Mouse (Mus musculus) Patski (cell line): ENCODE data around the gene Gtpbp1. TPM values are rescaled to one million over a fixed set of nuclear protein-coding genes. Genes with fewer than 3 reads are reported as not detected.

Experiments
- ATAC-seq: fragments of 100-300 bp; one replicate; pipeline ENCODE4 v1.8.0; 2021
- CTCF ChIA-PET: fragments of 350-600 bp; sonication (Branson Sonifier 250); formaldehyde crosslinking; loops from one replicate; lab custom pipeline; 2022; ENCODE audit warnings: inconsistent platforms; lab: Charles Lee
- POLR2A ChIA-PET: fragments of 350-600 bp; sonication (Branson Sonifier 250); formaldehyde crosslinking; loops from one replicate; lab custom pipeline; 2022; ENCODE audit warnings: antibody characterized with exemption, inconsistent platforms; lab: Charles Lee
- DNase-seq: peaks from one replicate; pipeline ENCODE4 v3.0.0-alpha.2; 2011; ENCODE audit warnings: low read depth, low spot score
- H3K27me3 ChIP-seq: fragments of 371-371 bp; one replicate; pipeline ENCODE4 v1.5.1; 2021
- CTCF ChIP-seq: fragments of 100-300 bp; IDR thresholded peaks from one replicate; pipeline ENCODE4 v1.5.1; 2021
- in situ Hi-C: fragments of 300-500 bp; cut with MboI; formaldehyde crosslinking; loops from 3 replicates; pipeline ENCODE4 v1.11.1; 2018; ENCODE audit warnings: low pct_unique_long_range_greater_than_20kb, mixed read lengths
- polyA plus RNA-seq: library from polyadenylated mRNA; unstranded; gene quantifications from one replicate; pipeline ENCODE4 v1.2.3, GENCODE M21; 2021

Gene Gtpbp1
- polyA plus RNA-seq, 1 experiment from 2014 or later = 33.4 TPM

DNA sequence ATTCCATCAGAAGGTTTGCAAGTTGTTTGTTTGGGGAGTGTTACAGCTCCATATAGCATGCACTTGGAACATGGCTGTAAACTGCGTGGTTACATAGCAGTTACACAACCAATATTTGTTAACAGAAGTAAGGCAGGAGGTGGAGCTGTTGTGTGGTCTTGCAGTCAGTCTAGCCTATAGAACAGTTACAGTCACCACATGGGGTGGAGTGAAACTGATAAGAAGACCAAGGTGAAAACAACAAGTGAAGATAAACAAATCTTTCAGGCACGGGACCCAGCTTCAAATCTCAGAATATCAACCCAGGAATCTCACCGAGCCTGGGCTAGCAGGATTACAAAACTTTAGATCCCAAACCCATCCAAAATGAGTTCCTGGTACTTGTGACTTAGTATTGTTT, 50.1 kb downstream of the Gtpbp1 start:
- H3K27me3 ChIP-seq = no peaks in the 10 kb centered on the region
- POLR2A ChIA-PET = interaction anchor here (1.2 kb wide), 1 partner anchor 62 kb away, joined by 3 read pairs; no protein-coding TSS in a partner anchor
- in situ Hi-C loops = loop anchor here (10.0 kb wide), 1 partner anchor 344 kb away; no protein-coding TSS in a partner anchor
- no peak for TF ChIP-seq CTCF
- DNase-seq = no peak
- no peak for ATAC-seq
- CTCF ChIA-PET = interaction anchor here (1.2 kb wide), 1 partner anchor 11 kb away, joined by 3 read pairs; no protein-coding TSS in a partner anchor

DNA sequence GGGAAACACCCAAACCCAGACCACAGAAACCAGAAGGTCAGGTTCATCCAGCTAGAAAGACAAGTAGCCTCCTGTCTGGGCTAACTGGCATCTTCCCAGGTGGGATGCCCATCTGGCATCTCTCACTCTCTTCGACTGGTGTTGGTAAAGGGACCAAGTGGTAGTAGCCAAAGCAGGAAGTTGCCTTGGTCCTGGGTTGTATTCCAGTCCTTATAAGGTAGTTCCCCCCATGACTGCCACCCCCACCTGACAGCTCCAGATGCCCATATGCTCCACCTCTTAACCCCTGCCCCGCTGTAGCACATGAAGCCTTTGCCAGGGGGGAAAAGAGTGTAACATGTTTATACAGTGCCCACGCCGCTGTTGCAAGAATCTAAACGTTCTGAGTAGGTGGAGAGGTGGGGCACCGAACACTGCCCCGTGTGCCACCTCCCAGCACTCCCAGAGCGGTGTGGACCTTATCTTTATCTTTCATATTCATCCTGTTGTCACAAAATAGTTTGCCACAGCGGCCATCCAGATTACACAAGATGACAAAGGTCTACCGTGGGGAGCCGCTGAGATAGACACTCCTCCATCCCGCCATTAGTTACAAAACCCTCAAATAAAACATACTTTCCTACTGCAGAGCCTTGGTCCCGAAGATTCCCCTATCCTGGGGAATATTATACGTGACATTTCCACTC, 50.7 kb downstream of the Gtpbp1 start:
- in situ Hi-C loops = loop anchor here (10.0 kb wide), 1 partner anchor 343 kb away; no protein-coding TSS in a partner anchor
- no peak for TF ChIP-seq CTCF
- ChIA-PET CTCF (no interaction called here), POLR2A (interaction anchor here (1.2 kb wide), 1 partner anchor 61 kb away, joined by 3 read pairs; no protein-coding TSS in a partner anchor)
- no peak for DNase-seq
- ATAC-seq = no peak
- H3K27me3 ChIP-seq = no peaks in the 10 kb centered on the region

DNA sequence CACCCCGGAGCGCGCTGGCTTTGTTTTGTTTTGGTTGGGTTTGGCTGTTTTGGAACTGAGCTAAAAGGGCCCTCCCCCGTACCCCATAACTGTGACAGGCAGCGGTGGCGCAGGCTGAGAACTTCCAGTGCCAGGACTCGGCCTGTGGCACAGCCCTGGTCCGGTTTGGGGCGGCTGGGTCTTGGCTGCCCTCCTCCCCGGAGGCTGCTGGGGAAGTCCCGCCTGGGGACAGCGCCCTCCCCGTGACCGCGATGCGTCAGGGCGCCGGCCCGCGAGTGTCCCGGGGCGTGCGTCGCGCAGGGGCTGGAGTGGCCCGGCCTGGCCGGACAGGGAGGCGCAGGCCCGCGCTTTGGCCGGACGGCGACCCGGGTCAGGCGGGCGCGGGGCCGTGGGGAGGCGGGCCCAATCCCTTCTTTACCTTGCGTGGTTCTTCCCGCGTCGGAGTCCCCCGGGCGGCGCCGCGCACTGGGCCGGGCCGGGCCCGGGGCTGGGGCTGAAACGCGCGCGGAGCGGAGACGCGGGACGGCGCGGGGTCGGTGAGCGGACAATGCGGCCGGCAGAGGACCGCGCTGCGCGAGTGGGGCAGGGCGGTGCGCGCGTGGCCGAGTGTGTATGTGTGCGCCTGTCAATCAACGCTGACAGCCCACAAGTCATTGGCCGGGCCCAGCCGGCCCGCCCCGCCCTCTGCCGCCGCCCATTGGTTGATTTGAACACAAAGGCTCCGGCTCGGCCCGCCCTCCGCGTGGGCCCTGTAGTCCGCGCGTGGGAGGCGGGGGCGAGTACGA, 51.5 kb downstream of the Gtpbp1 start, which contains the start of gene Sun2:
Gene Sun2 (minus strand): TSS at position 616 of the 785 bp plus-strand sequence.
- ChIA-PET CTCF (interaction anchor here (1.4 kb wide), 1 partner anchor 11 kb away, joined by 5 read pairs; no protein-coding TSS in a partner anchor), POLR2A (interaction anchor here (1.2 kb wide), 1 partner anchor 60 kb away, joined by 3 read pairs; no protein-coding TSS in a partner anchor)
- in situ Hi-C loops = loop anchor here (10.0 kb wide), 1 partner anchor 343 kb away; no protein-coding TSS in a partner anchor
- TF ChIP-seq CTCF = no peak
- ATAC-seq (peak; percentile 91), DNase-seq (no peak)
- H3K27me3 ChIP-seq = no peaks in the 10 kb centered on the region

DNA sequence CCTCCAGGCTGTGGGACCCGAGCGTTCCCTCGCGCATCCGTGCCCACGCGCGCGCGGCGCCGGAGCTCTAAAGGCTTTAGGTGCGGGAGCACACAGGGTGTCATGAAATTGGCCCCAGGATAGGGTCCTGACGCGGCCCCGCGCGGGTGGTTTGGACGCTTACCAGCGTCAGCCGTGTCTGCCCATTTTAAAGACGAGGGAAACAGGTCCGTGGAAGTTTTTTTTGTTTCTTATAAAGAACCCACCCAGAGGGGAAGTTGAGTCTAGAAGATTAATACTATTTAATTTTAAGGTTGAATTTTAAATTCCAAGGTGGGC, 52.0 kb downstream of the Gtpbp1 start:
- H3K27me3 ChIP-seq = no peaks in the 10 kb centered on the region
- no peak for TF ChIP-seq CTCF
- in situ Hi-C loops = loop anchor here (10.0 kb wide), 1 partner anchor 342 kb away; no protein-coding TSS in a partner anchor
- CTCF ChIA-PET = interaction anchor here (1.4 kb wide), 1 partner anchor 11 kb away, joined by 5 read pairs; no protein-coding TSS in a partner anchor
- no peak for DNase-seq
- ATAC-seq = peak; percentile 15
- POLR2A ChIA-PET = no interaction called here

DNA sequence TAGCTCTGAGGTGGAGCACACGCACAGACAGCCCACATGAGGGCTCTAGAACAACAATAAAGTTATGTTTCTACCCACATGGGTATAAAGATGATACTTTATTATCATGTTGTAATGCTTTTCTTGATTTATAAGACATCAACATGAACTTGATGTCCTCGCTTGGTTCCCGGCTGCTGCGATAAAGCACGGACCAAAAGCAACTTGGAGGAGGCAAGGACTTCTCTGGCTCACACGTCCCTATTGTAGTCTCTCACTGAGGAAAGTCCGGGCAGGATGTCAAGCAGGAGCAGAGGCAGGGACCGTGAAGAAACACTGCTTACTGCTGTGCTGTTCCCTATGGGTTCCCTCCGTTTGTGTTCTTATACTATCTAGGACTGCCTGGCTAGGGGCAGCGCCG, 53.4 kb downstream of the Gtpbp1 start:
- POLR2A ChIA-PET = interaction anchor here (0.6 kb wide), 1 partner anchor 83 kb away, joined by 5 read pairs; no protein-coding TSS in a partner anchor
- no peak for DNase-seq
- H3K27me3 ChIP-seq = no peaks in the 10 kb centered on the region
- CTCF ChIA-PET = no interaction called here
- no peak for ATAC-seq
- in situ Hi-C loops = loop anchor here (10.0 kb wide), 1 partner anchor 341 kb away; no protein-coding TSS in a partner anchor
- TF ChIP-seq CTCF = no peak

DNA sequence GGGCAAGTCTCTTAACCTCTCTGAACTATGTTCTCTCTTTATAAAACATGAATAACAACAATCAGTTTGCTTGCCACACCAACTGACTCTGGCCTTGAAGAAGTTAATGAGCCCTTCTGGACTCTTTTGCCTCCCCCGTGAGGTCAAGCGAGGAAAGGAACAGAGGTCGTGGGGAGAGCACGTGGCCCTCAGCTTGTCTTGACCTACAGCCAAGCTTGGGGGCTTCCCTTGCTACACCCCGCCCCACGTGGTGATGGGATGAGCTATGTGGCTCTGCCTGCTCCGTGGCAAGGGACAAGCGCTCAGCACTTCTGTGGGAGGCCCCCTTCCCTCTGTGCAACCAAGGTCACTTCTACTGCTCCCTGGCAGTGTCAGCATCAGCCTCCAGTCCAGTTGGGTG, 54.1 kb downstream of the Gtpbp1 start:
- in situ Hi-C loops = loop anchor here (10.0 kb wide), 1 partner anchor 340 kb away; no protein-coding TSS in a partner anchor
- CTCF ChIA-PET = no interaction called here

DNA sequence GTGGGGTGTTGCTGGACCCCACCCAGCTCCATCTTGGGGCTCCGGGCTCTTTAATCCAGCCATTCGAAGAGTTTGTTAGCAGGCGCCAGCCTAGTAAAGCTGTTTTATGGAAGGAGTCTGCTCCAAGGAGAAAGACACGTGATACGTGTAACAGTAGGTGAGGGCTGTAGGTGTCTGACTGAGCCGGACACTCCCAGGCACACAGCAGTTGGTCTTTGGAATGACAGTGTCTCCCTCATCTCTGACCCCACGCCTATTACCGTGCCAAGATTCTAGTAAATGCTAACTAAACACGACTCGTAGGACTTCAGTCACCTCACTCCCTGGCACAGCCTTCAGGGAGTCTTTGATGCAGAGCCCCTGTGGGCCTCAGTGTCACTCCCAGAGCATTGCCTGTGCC, 54.7 kb downstream of the Gtpbp1 start:
- CTCF ChIA-PET = no interaction called here
- POLR2A ChIA-PET = no interaction called here

More for the DNA sequence above, 54.1 kb downstream of the Gtpbp1 start:
- no peak for DNase-seq
- H3K27me3 ChIP-seq = no peaks in the 10 kb centered on the region
- POLR2A ChIA-PET = no interaction called here
- TF ChIP-seq CTCF = no peak
- ATAC-seq = no peak

DNA sequence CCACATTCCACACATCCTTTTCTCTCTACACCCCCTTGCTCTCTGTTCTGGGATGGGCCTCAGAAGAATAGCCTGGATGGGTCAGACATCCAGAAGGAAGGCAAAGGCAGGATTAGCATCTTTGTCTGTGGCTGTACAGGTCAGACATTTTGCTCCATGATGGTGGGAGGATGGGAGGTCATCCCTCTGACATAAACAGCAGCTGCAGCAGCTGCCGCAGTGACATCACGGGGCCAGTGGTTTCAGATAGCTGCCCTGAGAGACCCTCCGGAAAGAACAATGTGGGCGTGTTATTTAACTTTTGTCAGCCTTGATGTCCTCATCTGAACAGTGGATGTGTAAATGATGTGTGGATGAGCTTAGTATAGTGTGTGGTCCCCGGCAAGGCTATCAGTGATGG, 55.2 kb downstream of the Gtpbp1 start:
- in situ Hi-C loops = loop anchor here (10.0 kb wide), 1 partner anchor 339 kb away; no protein-coding TSS in a partner anchor
- ATAC-seq = no peak
- no peaks in the 10 kb centered on the region for H3K27me3 ChIP-seq
- POLR2A ChIA-PET = no interaction called here
- DNase-seq = no peak
- no peak for TF ChIP-seq CTCF
- CTCF ChIA-PET = no interaction called here

More for the DNA sequence above, 54.7 kb downstream of the Gtpbp1 start:
- DNase-seq (no peak), ATAC-seq (no peak)
- no peak for TF ChIP-seq CTCF
- in situ Hi-C loops = loop anchor here (10.0 kb wide), 1 partner anchor 339 kb away; no protein-coding TSS in a partner anchor
- no peaks in the 10 kb centered on the region for H3K27me3 ChIP-seq

DNA sequence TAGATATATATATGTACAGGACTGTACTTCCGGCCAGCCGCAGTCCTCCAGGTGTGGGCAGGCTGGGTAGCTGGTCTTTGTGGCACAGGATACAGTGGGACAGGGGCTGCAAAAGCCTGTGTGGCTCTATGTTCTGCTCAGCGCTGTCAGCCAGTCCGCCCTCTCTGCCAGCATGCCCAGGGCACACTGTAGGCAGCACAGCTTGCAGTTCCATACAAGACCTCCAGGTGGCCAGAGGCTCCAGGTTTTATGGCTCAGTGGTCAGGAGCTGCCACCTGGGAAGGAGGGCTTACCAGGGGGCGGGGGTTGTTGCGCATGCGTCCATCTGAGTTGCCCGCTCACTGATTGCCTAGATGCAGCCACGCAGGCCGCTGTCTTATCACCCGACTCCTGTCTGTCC, 57.4 kb downstream of the Gtpbp1 start:
- no peak for TF ChIP-seq CTCF
- in situ Hi-C loops = loop anchor here (10.0 kb wide), 1 partner anchor 337 kb away; no protein-coding TSS in a partner anchor
- POLR2A ChIA-PET = no interaction called here

DNA sequence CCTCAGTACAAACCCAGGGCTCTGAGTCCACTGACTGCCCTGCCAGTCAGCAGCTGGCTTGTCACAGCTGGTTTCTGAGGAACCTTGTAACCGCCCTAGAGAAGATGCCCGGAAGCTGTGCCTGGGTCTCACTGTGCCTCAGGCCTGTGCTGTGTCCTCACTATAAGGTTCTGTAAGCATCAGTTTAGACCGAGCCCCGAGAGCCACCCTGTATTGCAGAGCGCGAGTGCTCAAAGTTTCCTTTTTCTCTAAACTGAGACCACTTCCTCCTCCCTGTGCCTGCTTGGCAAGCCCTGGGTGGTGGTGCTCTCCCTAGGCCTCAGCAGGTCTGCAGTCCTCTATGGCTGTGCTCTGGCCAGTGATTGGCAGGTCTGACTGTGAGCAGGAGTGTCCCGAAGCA, 58.5 kb downstream of the Gtpbp1 start:
- ATAC-seq = no peak
- DNase-seq = no peak
- CTCF ChIA-PET = interaction anchor here (1.4 kb wide), 1 partner anchor 192 kb away, joined by 4 read pairs; no protein-coding TSS in a partner anchor
- in situ Hi-C loops = loop anchor here (10.0 kb wide), 1 partner anchor 336 kb away; no protein-coding TSS in a partner anchor
- TF ChIP-seq CTCF = no peak
- POLR2A ChIA-PET = no interaction called here
- H3K27me3 ChIP-seq = no peaks in the 10 kb centered on the region

More for the DNA sequence above, 57.4 kb downstream of the Gtpbp1 start:
- ATAC-seq = no peak
- CTCF ChIA-PET = interaction anchor here (1.4 kb wide), 1 partner anchor 193 kb away, joined by 4 read pairs; no protein-coding TSS in a partner anchor
- no peak for DNase-seq
- no peaks in the 10 kb centered on the region for H3K27me3 ChIP-seq
